Mouse (Mus musculus) kidney, adult 9 months (tissue): ENCODE measurements around the gene Evc.

Experiments
- DNase-seq: peaks from one replicate; pipeline ENCODE4 v3.0.0; 2022

Evc gene

GRCm38 (mm10) chr5:37298370-37298769 is 38.3 kb downstream of the Evc start:
- DNase-seq, result peak; percentile 23

- no peak for DNase-seq
Observed at GRCm38 (mm10) chr5:37296717-37297116, 40.0 kb downstream of the Evc start.

- DNase-seq, result no peak
Observed at GRCm38 (mm10) chr5:37290983-37291382, 45.7 kb downstream of the Evc start.

- DNase-seq, result peak; percentile 48
Observed at GRCm38 (mm10) chr5:37289236-37289635, 47.5 kb downstream of the Evc start.

- peak; percentile 36 for DNase-seq
Observed at GRCm38 (mm10) chr5:37288374-37288773, 48.3 kb downstream of the Evc start.

- no peak for DNase-seq
Observed at GRCm38 (mm10) chr5:37281021-37281420, 55.7 kb downstream of the Evc start.

- DNase-seq, result no peak
Observed at GRCm38 (mm10) chr5:37263816-37264215, 72.9 kb downstream of the Evc start.

GRCm38 (mm10) chr5:37261734-37262133 is 75.0 kb downstream of the Evc start:
- DNase-seq, result no peak

- no peak for DNase-seq
Observed at GRCm38 (mm10) chr5:37257243-37257642, 79.5 kb downstream of the Evc start.

- no peak for DNase-seq
Observed at GRCm38 (mm10) chr5:37256823-37257222, 79.9 kb downstream of the Evc start.

GRCm38 (mm10) chr5:37254523-37254922 is 82.2 kb downstream of the Evc start:
- DNase-seq, result no peak

GRCm38 (mm10) chr5:37252101-37252804 is 84.4 kb downstream of the Evc start:
- DNase-seq, result no peak

- no peak for DNase-seq
Observed at GRCm38 (mm10) chr5:37251596-37251995, 85.1 kb downstream of the Evc start.

GRCm38 (mm10) chr5:37248870-37249269 is 87.8 kb downstream of the Evc start:
- DNase-seq, result no peak

- no peak for DNase-seq
Observed at GRCm38 (mm10) chr5:37247456-37247855, 89.2 kb downstream of the Evc start.

- DNase-seq, result no peak
Observed at GRCm38 (mm10) chr5:37246138-37246910, 90.4 kb downstream of the Evc start.

- DNase-seq, result no peak
Observed at GRCm38 (mm10) chr5:37245651-37246050, 91.0 kb downstream of the Evc start.

GRCm38 (mm10) chr5:37244666-37245242 is 91.9 kb downstream of the Evc start:
- DNase-seq, result no peak

GRCm38 (mm10) chr5:37244161-37244560 is 92.5 kb downstream of the Evc start:
- DNase-seq, result no peak

- peak; percentile 52 for DNase-seq
Observed at GRCm38 (mm10) chr5:37243169-37243886, 93.4 kb downstream of the Evc start.

GRCm38 (mm10) chr5:37242360-37243168 is 94.1 kb downstream of the Evc start:
- no peak for DNase-seq

- no peak for DNase-seq
Observed at GRCm38 (mm10) chr5:37241651-37242151, 95.0 kb downstream of the Evc start, which contains the start of gene Crmp1. TSS of gene Crmp1 (plus strand) at chr5:37241940.
